Mouse (Mus musculus) forebrain, embryonic 13.5 days (tissue): ENCODE data around the gene Fetub. TPM values are rescaled to one million over a fixed set of nuclear protein-coding genes. Genes with fewer than 3 reads are reported as not detected.
"Not testable (repeated sequence)": the region's sequence is repeated elsewhere in the genome, so short reads cannot be mapped to it uniquely, and the experiment has no call there.

Experiments
- ATAC-seq: fragments of 200-750 bp; cut with Nextera tagmentation; 2 replicates; pipeline ENCODE4 v1.8.0; 2017
- H3K27ac ChIP-seq: fragments of 300-500 bp; sonication (generic); 2 replicates; pipeline ENCODE4 v1.5.1; 2015; ENCODE audit warnings: inconsistent platforms, mild to moderate bottlenecking, moderate library complexity
- H3K27me3 ChIP-seq: fragments of 300-500 bp; sonication (generic); 2 replicates; pipeline ENCODE4 v1.6.1; 2015; ENCODE audit warnings: mild to moderate bottlenecking, inconsistent platforms
- H3K36me3 ChIP-seq: fragments of 300-500 bp; sonication (generic); 2 replicates; pipeline ENCODE4 v1.6.1; 2015; ENCODE audit warnings: mild to moderate bottlenecking, inconsistent platforms; ENCODE audit not compliant: poor library complexity, severe bottlenecking
- H3K4me1 ChIP-seq: fragments of 300-500 bp; sonication (generic); 2 replicates; pipeline ENCODE4 v1.6.1; 2015; ENCODE audit warnings: inconsistent platforms
- H3K4me2 ChIP-seq: fragments of 300-500 bp; sonication (generic); 2 replicates; pipeline ENCODE4 v1.6.1; 2015; ENCODE audit warnings: inconsistent platforms, mild to moderate bottlenecking, moderate library complexity
- H3K4me3 ChIP-seq: fragments of 300-500 bp; sonication (generic); 2 replicates; pipeline ENCODE4 v1.5.1; 2015; ENCODE audit warnings: mild to moderate bottlenecking, inconsistent platforms
- H3K9ac ChIP-seq: fragments of 300-500 bp; sonication (generic); 2 replicates; pipeline ENCODE4 v1.6.1; 2015; ENCODE audit warnings: mild to moderate bottlenecking, inconsistent platforms
- H3K9me3 ChIP-seq: fragments of 300-500 bp; sonication (generic); replicated peaks from 2 replicates; pipeline ENCODE4 v1.6.1; 2016; ENCODE audit warnings: inconsistent platforms
- WGBS: fragments of 180-500 bp; shearing (Covaris S2); methylation state at CpG from one replicate; pipeline ENCODE4 v1.1.7; 2015; 5-methylcytosine and 5-hydroxymethylcytosine counted together
- polyA plus RNA-seq: library from polyadenylated mRNA; unstranded; fragments of >200 nt; fragmentation: Nextera tagmentation; extraction: Ambion mirVana; gene quantifications from 2 replicates; pipeline ENCODE4 v1.2.1, GENCODE M21; 2015

Fetub gene
- polyA plus RNA-seq, 1 experiment from 2014 or later: not detected

GRCm38 (mm10) chr16:22914276-22914675 is 3.9 kb upstream of the Fetub start:
- no peak for ATAC-seq
- H3K4me1 ChIP-seq: no peaks in the 10 kb centered on the region
- H3K27me3 ChIP-seq: no peaks in the 10 kb centered on the region
- H3K4me2 ChIP-seq: no peak overlapping the region
- H3K9me3 ChIP-seq: no peaks in the 10 kb centered on the region
- no peak overlapping the region for H3K27ac ChIP-seq
- H3K36me3 ChIP-seq: no peaks in the 10 kb centered on the region
- no peak overlapping the region for H3K4me3 ChIP-seq
- no peak overlapping the region for H3K9ac ChIP-seq

- H3K4me2 ChIP-seq: no peak overlapping the region
- no peak overlapping the region for H3K27ac ChIP-seq
- no peak overlapping the region for H3K4me3 ChIP-seq
- H3K4me1 ChIP-seq: no peaks in the 10 kb centered on the region
- H3K9ac ChIP-seq: no peak overlapping the region
- H3K36me3 ChIP-seq: no peaks in the 10 kb centered on the region
- WGBS: 70% methylated on average over 15 of the region's 15 CpGs
- no peaks in the 10 kb centered on the region for H3K9me3 ChIP-seq
- H3K27me3 ChIP-seq: no peaks in the 10 kb centered on the region
- no peak for ATAC-seq
These were observed 654 bp downstream of the Fetub start for GRCm38 (mm10) chr16:22918664-22919312.

GRCm38 (mm10) chr16:22919971-22920854 is 2.1 kb downstream of the Fetub start:
- no peaks in the 10 kb centered on the region for H3K4me1 ChIP-seq
- H3K4me3 ChIP-seq: no peak overlapping the region
- no peak overlapping the region for H3K9ac ChIP-seq
- H3K4me2 ChIP-seq: no peak overlapping the region
- H3K36me3 ChIP-seq: no peaks in the 10 kb centered on the region
- H3K9me3 ChIP-seq: no peaks in the 10 kb centered on the region
- H3K27ac ChIP-seq: no peak overlapping the region
- WGBS: 67% methylated on average over 18 of the region's 18 CpGs
- ATAC-seq: no peak
- H3K27me3 ChIP-seq: no peaks in the 10 kb centered on the region

GRCm38 (mm10) chr16:22921761-22922160 is 3.6 kb downstream of the Fetub start:
- WGBS: 94% methylated on average over 5 of the region's 5 CpGs
- no peak for ATAC-seq

GRCm38 (mm10) chr16:22922433-22922832 is 4.3 kb downstream of the Fetub start:
- ATAC-seq: no peak
- Histone ChIP-seq H3K27ac (no peak overlapping the region), H3K9me3 (no peaks in the 10 kb centered on the region), H3K36me3 (no peaks in the 10 kb centered on the region), H3K4me3 (no peak overlapping the region), H3K4me1 (no peaks in the 10 kb centered on the region), H3K4me2 (no peak overlapping the region), H3K27me3 (no peaks in the 10 kb centered on the region), H3K9ac (no peak overlapping the region)
- 85% methylated on average over 4 of the region's 4 CpGs for WGBS

More at GRCm38 (mm10) chr16:22921761-22922160, 3.6 kb downstream of the Fetub start:
- Histone ChIP-seq H3K36me3 (no peaks in the 10 kb centered on the region), H3K9me3 (no peaks in the 10 kb centered on the region), H3K27ac (no peak overlapping the region), H3K27me3 (no peaks in the 10 kb centered on the region), H3K4me3 (no peak overlapping the region), H3K4me2 (no peak overlapping the region), H3K4me1 (no peaks in the 10 kb centered on the region), H3K9ac (no peak overlapping the region)

GRCm38 (mm10) chr16:22929575-22929974 is 11.4 kb downstream of the Fetub start:
- WGBS: 84% methylated on average over 6 of the region's 6 CpGs
- Histone ChIP-seq H3K36me3 (no peaks in the 10 kb centered on the region), H3K27ac (no peak overlapping the region), H3K4me1 (no peaks in the 10 kb centered on the region), H3K9me3 (no peaks in the 10 kb centered on the region), H3K27me3 (no peaks in the 10 kb centered on the region), H3K9ac (no peak overlapping the region), H3K4me3 (no peak overlapping the region), H3K4me2 (no peak overlapping the region)
- ATAC-seq: no peak

GRCm38 (mm10) chr16:22931431-22932200 is 13.5 kb downstream of the Fetub start:
- no peaks in the 10 kb centered on the region for H3K27me3 ChIP-seq
- H3K4me3 ChIP-seq: no peak overlapping the region
- H3K4me1 ChIP-seq: no peaks in the 10 kb centered on the region
- H3K27ac ChIP-seq: no peak overlapping the region
- H3K9ac ChIP-seq: no peak overlapping the region
- no peaks in the 10 kb centered on the region for H3K36me3 ChIP-seq
- ATAC-seq: no peak
- H3K4me2 ChIP-seq: no peak overlapping the region
- H3K9me3 ChIP-seq: no peaks in the 10 kb centered on the region
- 89% methylated on average over 11 of the region's 11 CpGs for WGBS

- Histone ChIP-seq H3K4me2 (no peak overlapping the region), H3K4me3 (no peak overlapping the region), H3K27ac (no peak overlapping the region), H3K9ac (no peak overlapping the region), H3K36me3 (no peaks in the 10 kb centered on the region), H3K9me3 (peaks cover 5% of the 10 kb centered on the region; the same call in 1 of the 2 replicates), H3K27me3 (no peaks in the 10 kb centered on the region), H3K4me1 (no peaks in the 10 kb centered on the region)
- no peak for ATAC-seq
- 86% methylated on average over 12 of the region's 12 CpGs for WGBS
These were observed 19.5 kb downstream of the Fetub start for GRCm38 (mm10) chr16:22937631-22938030.

- Histone ChIP-seq H3K27me3 (no peaks in the 10 kb centered on the region), H3K9me3 (peaks cover 5% of the 10 kb centered on the region; the same call in 1 of the 2 replicates), H3K4me2 (no peak overlapping the region), H3K4me1 (no peaks in the 10 kb centered on the region), H3K4me3 (no peak overlapping the region), H3K9ac (no peak overlapping the region), H3K36me3 (no peaks in the 10 kb centered on the region), H3K27ac (no peak overlapping the region)
- WGBS: 79% methylated on average over 2 of the region's 2 CpGs
- no peak for ATAC-seq
These were observed 20.4 kb downstream of the Fetub start for GRCm38 (mm10) chr16:22938541-22938940.

GRCm38 (mm10) chr16:22939120-22939695 is 21.1 kb downstream of the Fetub start:
- WGBS: 83% methylated on average over 8 of the region's 8 CpGs
- no peak for ATAC-seq

GRCm38 (mm10) chr16:22941825-22942476 is 23.8 kb downstream of the Fetub start:
- not testable (repeated sequence) for H3K9ac ChIP-seq, H3K36me3 ChIP-seq, H3K9me3 ChIP-seq, H3K4me2 ChIP-seq, H3K4me3 ChIP-seq, H3K27ac ChIP-seq, H3K27me3 ChIP-seq, H3K4me1 ChIP-seq, ATAC-seq

More at GRCm38 (mm10) chr16:22939120-22939695, 21.1 kb downstream of the Fetub start:
- no peaks in the 10 kb centered on the region for H3K4me1 ChIP-seq
- H3K36me3 ChIP-seq: no peaks in the 10 kb centered on the region
- no peak overlapping the region for H3K9ac ChIP-seq
- no peak overlapping the region for H3K4me3 ChIP-seq
- H3K27me3 ChIP-seq: no peaks in the 10 kb centered on the region
- H3K4me2 ChIP-seq: no peak overlapping the region
- H3K9me3 ChIP-seq: peaks cover 5% of the 10 kb centered on the region; the same call in 1 of the 2 replicates
- no peak overlapping the region for H3K27ac ChIP-seq
